Comparison of ENCODE assay signal across 8 mouse cellular contexts in the genomic region with DNA sequence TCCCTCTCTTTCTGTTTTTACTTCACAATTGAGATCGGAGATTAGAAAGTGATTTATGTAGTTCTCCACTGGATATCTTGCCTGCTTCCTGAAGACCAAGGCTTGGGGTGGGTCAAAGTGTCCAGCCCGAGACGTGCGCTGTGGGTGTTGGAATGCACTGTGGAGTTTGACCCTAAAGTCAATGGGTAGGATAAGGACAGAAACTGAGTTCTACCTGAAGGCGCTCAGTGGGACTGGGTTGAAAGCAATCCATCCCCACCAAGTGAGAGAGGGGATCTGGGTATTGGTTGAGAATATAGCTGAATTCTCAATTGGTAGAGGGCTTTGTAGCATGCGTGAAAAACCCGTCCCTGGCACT. TPM values are rescaled to one million over a fixed set of nuclear protein-coding genes. Genes with fewer than 3 reads are reported as not detected.
DNase-seq lines count a peak whose midpoint lies in the region; ATAC-seq and TF ChIP-seq lines count a peak whose summit lies in the region.

No protein-coding gene starts in this region.

- peak overlapping the region; percentile 55 for H3K4me2 ChIP-seq in forebrain, embryonic 15.5 days (replicated peaks)
- H3K4me2 ChIP-seq in neural tube, embryonic 13.5 days, result peak overlapping the region; percentile 67

- H3K9me3 ChIP-seq in forebrain, embryonic 15.5 days, result no peaks in the 10 kb centered on the region
- H3K9me3 ChIP-seq in neural tube, embryonic 13.5 days, result no peaks in the 10 kb centered on the region

- intact Hi-C loops in left cerebral cortex, postnatal 4 days (cut with DNase I), result loop anchor here (2.0 to 5.0 kb wide), 2 partner anchors 42 to 92 kb away; no protein-coding TSS in a partner anchor
- intact Hi-C loops in gastrocnemius, postnatal 14 days (cut with DNase I; ENCODE audit: low total_unique reads), result loop anchor here (2.0 kb wide), 1 partner anchor 42 kb away; no protein-coding TSS in a partner anchor

- H3K9ac ChIP-seq in forebrain, embryonic 15.5 days (replicated peaks), result peak overlapping the region; percentile 59; the same call in 1 of the 2 replicates
- H3K9ac ChIP-seq in neural tube, embryonic 13.5 days, result peak overlapping the region; percentile 59

- no peaks in the 10 kb centered on the region for H3K27me3 ChIP-seq in forebrain, embryonic 15.5 days
- H3K27me3 ChIP-seq in neural tube, embryonic 13.5 days, result no peaks in the 10 kb centered on the region

- TF ChIP-seq CTCF in layer of hippocampus, adult 2 months (conservative IDR thresholded peaks at IDR 0.05), result no peak

- ATAC-seq in forebrain, embryonic 15.5 days (replicated peaks), result no peak
- ATAC-seq in neural tube, embryonic 13.5 days (ENCODE audit: low read depth), result peak; percentile 2; the same call in 1 of the 2 replicates

- no peaks in the 10 kb centered on the region for H3K36me3 ChIP-seq in forebrain, embryonic 15.5 days
- H3K36me3 ChIP-seq in neural tube, embryonic 13.5 days, result no peaks in the 10 kb centered on the region

- H3K4me1 ChIP-seq in forebrain, embryonic 15.5 days, result peaks cover 16% of the 10 kb centered on the region
- peaks cover 21% of the 10 kb centered on the region for H3K4me1 ChIP-seq in neural tube, embryonic 13.5 days (replicated peaks)

- WGBS in forebrain, embryonic 15.5 days, result 61% methylated on average over 7 of the region's 7 CpGs
- 50% methylated on average over 7 of the region's 7 CpGs for WGBS in neural tube, embryonic 13.5 days

- peak overlapping the region; percentile 87; the same call in 1 of the 2 replicates for H3K27ac ChIP-seq in layer of hippocampus, adult 2 months
- no peak overlapping the region for H3K27ac ChIP-seq in forebrain, embryonic 15.5 days (replicated peaks)
- no peak overlapping the region for H3K27ac ChIP-seq in neural tube, embryonic 13.5 days (replicated peaks)

- DNase-seq in layer of hippocampus, adult 2 months (ENCODE audit: low spot score in 2 of 2), result no peak
- DNase-seq in layer of hippocampus, adult 9-11 months, result no peak
- peak; percentile 46 to 73 for DNase-seq in kidney, postnatal 25 days
- no peak for DNase-seq in left cerebral cortex, postnatal 4 days
- DNase-seq in gastrocnemius, postnatal 14 days, result no peak
- DNase-seq in lung, postnatal 14 days, result no peak

- no peak overlapping the region for H3K4me3 ChIP-seq in layer of hippocampus, adult 2 months
- no peak overlapping the region for H3K4me3 ChIP-seq in forebrain, embryonic 15.5 days
- peak overlapping the region; percentile 37 for H3K4me3 ChIP-seq in neural tube, embryonic 13.5 days

RNA-seq across cellular contexts. Expression of gene Gnai2, which starts 10.0 kb away (rescaled TPM):
- 100 to 1,000 TPM; 208 to 222 TPM for total RNA-seq in layer of hippocampus, adult 2 months (2021)
- polyA plus RNA-seq in forebrain, embryonic 15.5 days (2015; fragmentation: Nextera tagmentation; extraction: Ambion mirVana), result 335 and 338 TPM in 2 replicates
- polyA plus RNA-seq in neural tube, embryonic 13.5 days (2015; fragmentation: Nextera tagmentation; extraction: Ambion mirVana), result 350 and 384 TPM in 2 replicates
- total RNA-seq in left cerebral cortex, postnatal 4 days (2021), result 100 to 1,000 TPM; 302 to 303 TPM
- 100 to 1,000 TPM; 139 to 152 TPM for total RNA-seq in gastrocnemius, postnatal 14 days (2021)

RNA-seq across cellular contexts. Expression of gene Slc38a3, which starts 24.2 kb away (rescaled TPM):
- 10 to 100 TPM; 55.7 to 65.0 TPM for total RNA-seq in layer of hippocampus, adult 2 months (2021)
- 24.2 and 24.4 TPM in 2 replicates for polyA plus RNA-seq in forebrain, embryonic 15.5 days (2015; fragmentation: Nextera tagmentation; extraction: Ambion mirVana)
- polyA plus RNA-seq in neural tube, embryonic 13.5 days (2015; fragmentation: Nextera tagmentation; extraction: Ambion mirVana), result 23.9 and 25.6 TPM in 2 replicates
- total RNA-seq in left cerebral cortex, postnatal 4 days (2021), result 10 to 100 TPM; 65.0 to 68.4 TPM
- total RNA-seq in gastrocnemius, postnatal 14 days (2021), result 10 to 100 TPM; 29.8 to 57.1 TPM

RNA-seq across cellular contexts. Expression of gene Gnat1, which starts 34.4 kb away (rescaled TPM):
- total RNA-seq in layer of hippocampus, adult 2 months (2021), result under 1 TPM in 1 of 2 experiments, not detected in 1; 0.17 TPM
- polyA plus RNA-seq in forebrain, embryonic 15.5 days (2015; fragmentation: Nextera tagmentation; extraction: Ambion mirVana), result 1.7 and 1.8 TPM in 2 replicates
- polyA plus RNA-seq in neural tube, embryonic 13.5 days (2015; fragmentation: Nextera tagmentation; extraction: Ambion mirVana), result 0.96 and 2.4 TPM in 2 replicates
- 1 to 10 TPM in 1 of 2 experiments, under 1 TPM in 1; 0.30 to 1.1 TPM for total RNA-seq in left cerebral cortex, postnatal 4 days (2021)
- not detected for total RNA-seq in gastrocnemius, postnatal 14 days (2021)

RNA-seq across cellular contexts. Expression of gene Sema3b, which starts 36.1 kb away (rescaled TPM):
- 1 to 10 TPM; 1.9 to 2.2 TPM for total RNA-seq in layer of hippocampus, adult 2 months (2021)
- 1.7 and 2.8 TPM in 2 replicates for polyA plus RNA-seq in forebrain, embryonic 15.5 days (2015; fragmentation: Nextera tagmentation; extraction: Ambion mirVana)
- polyA plus RNA-seq in neural tube, embryonic 13.5 days (2015; fragmentation: Nextera tagmentation; extraction: Ambion mirVana), result 6.5 and 9.0 TPM in 2 replicates
- total RNA-seq in left cerebral cortex, postnatal 4 days (2021), result 1 to 10 TPM; 3.9 to 5.6 TPM
- 10 to 100 TPM; 27.6 to 35.2 TPM for total RNA-seq in gastrocnemius, postnatal 14 days (2021)

RNA-seq across cellular contexts. Expression of gene Ifrd2, which starts 57.7 kb away (rescaled TPM):
- total RNA-seq in layer of hippocampus, adult 2 months (2021), result 10 to 100 TPM; 13.7 to 15.2 TPM
- 15.4 and 16.9 TPM in 2 replicates for polyA plus RNA-seq in forebrain, embryonic 15.5 days (2015; fragmentation: Nextera tagmentation; extraction: Ambion mirVana)
- 13.5 and 17.4 TPM in 2 replicates for polyA plus RNA-seq in neural tube, embryonic 13.5 days (2015; fragmentation: Nextera tagmentation; extraction: Ambion mirVana)
- 10 to 100 TPM; 12.5 to 14.5 TPM for total RNA-seq in left cerebral cortex, postnatal 4 days (2021)
- total RNA-seq in gastrocnemius, postnatal 14 days (2021), result 10 to 100 TPM; 33.5 to 42.7 TPM

Comparison
In these comparisons a context has a peak if more than half of its experiments do, and no peak if none do; other contexts are left out.
1. DNase-seq: peak in kidney, postnatal 25 days (2 of 2); none in layer of hippocampus, adult 2 months (0 of 2), layer of hippocampus, adult 9-11 months (single experiment), left cerebral cortex, postnatal 4 days (single experiment), gastrocnemius, postnatal 14 days (single experiment) and lung, postnatal 14 days (single experiment).